Mouse (Mus musculus) liver, embryonic 15.5 days (tissue): ENCODE data around the gene Nptxr. TPM values are rescaled to one million over a fixed set of nuclear protein-coding genes. Genes with fewer than 3 reads are reported as not detected.

Experiments used
- ATAC-seq: fragments of 200-750 bp; cut with Nextera tagmentation; 2 replicates; pipeline ENCODE4 v1.8.0; 2017; ENCODE audit warnings: moderate number of reproducible peaks, mild to moderate bottlenecking, moderate library complexity; ENCODE audit not compliant: insufficient read depth
- H3K27ac ChIP-seq: fragments of 300-500 bp; sonication (generic); replicated peaks from 2 replicates; pipeline ENCODE4 v1.5.1; 2015; ENCODE audit warnings: mild to moderate bottlenecking, inconsistent platforms
- H3K27me3 ChIP-seq: fragments of 300-500 bp; sonication (generic); 2 replicates; pipeline ENCODE4 v1.6.1; 2015; ENCODE audit warnings: mild to moderate bottlenecking, inconsistent platforms
- H3K36me3 ChIP-seq: fragments of 300-500 bp; sonication (generic); replicated peaks from 2 replicates; pipeline ENCODE4 v1.6.1; 2015; ENCODE audit warnings: moderate library complexity, mild to moderate bottlenecking, inconsistent platforms
- H3K4me1 ChIP-seq: fragments of 300-500 bp; sonication (generic); replicated peaks from 2 replicates; pipeline ENCODE4 v1.6.1; 2015; ENCODE audit warnings: inconsistent platforms
- H3K4me2 ChIP-seq: fragments of 300-500 bp; sonication (generic); 2 replicates; pipeline ENCODE4 v1.6.1; 2015; ENCODE audit warnings: moderate library complexity, mild to moderate bottlenecking, inconsistent platforms
- H3K4me3 ChIP-seq: fragments of 300-500 bp; sonication (generic); replicated peaks from 2 replicates; pipeline ENCODE4 v1.5.1; 2015; ENCODE audit warnings: mild to moderate bottlenecking, inconsistent platforms
- H3K9ac ChIP-seq: fragments of 300-500 bp; sonication (generic); 2 replicates; pipeline ENCODE4 v1.6.1; 2015; ENCODE audit warnings: moderate library complexity, mild to moderate bottlenecking, inconsistent platforms
- H3K9me3 ChIP-seq: fragments of 300-500 bp; sonication (generic); replicated peaks from 2 replicates; pipeline ENCODE4 v1.6.1; 2016; ENCODE audit warnings: inconsistent platforms
- WGBS: fragments of 180-500 bp; shearing (Covaris S2); methylation state at CpG from one replicate; pipeline ENCODE4 v1.1.7; 2015; ENCODE audit warnings: mixed read lengths; ENCODE audit not compliant: insufficient replicate concordance; 5-methylcytosine and 5-hydroxymethylcytosine counted together
- polyA plus RNA-seq: library from polyadenylated mRNA; unstranded; fragments of >200 nt; fragmentation: Nextera tagmentation; extraction: Ambion mirVana; gene quantifications from 2 replicates; pipeline ENCODE4 v1.2.1, GENCODE M21; 2015

The Nptxr gene
- polyA plus RNA-seq, 1 experiment from 2014 or later: 0.08 TPM

- ATAC-seq: no peak
- H3K9ac ChIP-seq: no peak overlapping the region
- no peaks in the 10 kb centered on the region for H3K27me3 ChIP-seq
- H3K9me3 ChIP-seq: no peaks in the 10 kb centered on the region
- no peaks in the 10 kb centered on the region for H3K36me3 ChIP-seq
- H3K27ac ChIP-seq: no peak overlapping the region
- H3K4me3 ChIP-seq: no peak overlapping the region
- no peaks in the 10 kb centered on the region; the same call in 1 of the 2 replicates for H3K4me1 ChIP-seq
- WGBS: 69% methylated on average over 11 of the region's 11 CpGs
- no peak overlapping the region for H3K4me2 ChIP-seq
Observed at GRCm38 (mm10) chr15:79764539-79765267, 39.9 kb downstream of the Nptxr start.

GRCm38 (mm10) chr15:79763601-79764246 is 40.8 kb downstream of the Nptxr start:
- Histone ChIP-seq H3K36me3 (no peaks in the 10 kb centered on the region), H3K4me2 (no peak overlapping the region), H3K27me3 (no peaks in the 10 kb centered on the region), H3K4me1 (no peaks in the 10 kb centered on the region; the same call in 1 of the 2 replicates), H3K4me3 (no peak overlapping the region), H3K27ac (no peak overlapping the region), H3K9me3 (no peaks in the 10 kb centered on the region), H3K9ac (no peak overlapping the region)
- ATAC-seq: no peak
- 75% methylated on average over 7 of the region's 7 CpGs for WGBS

GRCm38 (mm10) chr15:79763001-79763400 is 41.6 kb downstream of the Nptxr start:
- H3K36me3 ChIP-seq: no peaks in the 10 kb centered on the region
- H3K4me1 ChIP-seq: no peaks in the 10 kb centered on the region
- no peak for ATAC-seq
- no peak overlapping the region for H3K4me2 ChIP-seq
- H3K9ac ChIP-seq: no peak overlapping the region
- no peak overlapping the region for H3K4me3 ChIP-seq
- H3K9me3 ChIP-seq: no peaks in the 10 kb centered on the region
- H3K27ac ChIP-seq: no peak overlapping the region
- H3K27me3 ChIP-seq: no peaks in the 10 kb centered on the region
- WGBS: 69% methylated on average over 9 of the region's 9 CpGs

- no peaks in the 10 kb centered on the region for H3K9me3 ChIP-seq
- ATAC-seq: no peak
- no peak overlapping the region for H3K9ac ChIP-seq
- H3K27ac ChIP-seq: no peak overlapping the region
- H3K27me3 ChIP-seq: no peaks in the 10 kb centered on the region
- peaks cover 6% of the 10 kb centered on the region; the same call in 1 of the 2 replicates for H3K4me1 ChIP-seq
- no peak overlapping the region for H3K4me2 ChIP-seq
- WGBS: 68% methylated on average over 6 of the region's 6 CpGs
- H3K36me3 ChIP-seq: no peaks in the 10 kb centered on the region
- no peak overlapping the region for H3K4me3 ChIP-seq
Observed at GRCm38 (mm10) chr15:79760956-79761355, 43.6 kb downstream of the Nptxr start.

- no peaks in the 10 kb centered on the region for H3K36me3 ChIP-seq
- no peak for ATAC-seq
- no peak overlapping the region for H3K4me3 ChIP-seq
- no peaks in the 10 kb centered on the region for H3K9me3 ChIP-seq
- H3K4me2 ChIP-seq: no peak overlapping the region
- peak overlapping the region; percentile 61 for H3K27ac ChIP-seq
- H3K4me1 ChIP-seq: peaks cover 16% of the 10 kb centered on the region
- WGBS: 62% methylated on average over 3 of the region's 3 CpGs
- no peak overlapping the region for H3K9ac ChIP-seq
- no peaks in the 10 kb centered on the region for H3K27me3 ChIP-seq
Observed at GRCm38 (mm10) chr15:79757118-79757517, 47.4 kb downstream of the Nptxr start.

GRCm38 (mm10) chr15:79755977-79756625 is 48.5 kb downstream of the Nptxr start:
- Histone ChIP-seq H3K9ac (no peak overlapping the region), H3K27me3 (no peaks in the 10 kb centered on the region), H3K4me2 (no peak overlapping the region), H3K4me3 (no peak overlapping the region), H3K4me1 (peaks cover 16% of the 10 kb centered on the region), H3K9me3 (no peaks in the 10 kb centered on the region), H3K36me3 (no peaks in the 10 kb centered on the region), H3K27ac (no peak overlapping the region)
- no peak for ATAC-seq
- WGBS: 52% methylated on average over 8 of the region's 8 CpGs

- H3K4me2 ChIP-seq: no peak overlapping the region
- no peaks in the 10 kb centered on the region for H3K9me3 ChIP-seq
- peaks cover 16% of the 10 kb centered on the region for H3K4me1 ChIP-seq
- no peaks in the 10 kb centered on the region for H3K27me3 ChIP-seq
- H3K4me3 ChIP-seq: no peak overlapping the region
- H3K27ac ChIP-seq: no peak overlapping the region
- H3K9ac ChIP-seq: no peak overlapping the region
- no peaks in the 10 kb centered on the region for H3K36me3 ChIP-seq
- WGBS: 60% methylated on average over 4 of the region's 4 CpGs
- ATAC-seq: no peak
Observed at GRCm38 (mm10) chr15:79755176-79755575, 49.4 kb downstream of the Nptxr start.

GRCm38 (mm10) chr15:79753873-79754272 is 50.7 kb downstream of the Nptxr start:
- WGBS: 53% methylated on average over 4 of the region's 4 CpGs
- no peaks in the 10 kb centered on the region for H3K36me3 ChIP-seq

GRCm38 (mm10) chr15:79753420-79753752 is 51.2 kb downstream of the Nptxr start:
- no peaks in the 10 kb centered on the region for H3K9me3 ChIP-seq
- H3K4me3 ChIP-seq: no peak overlapping the region
- H3K27ac ChIP-seq: no peak overlapping the region
- H3K36me3 ChIP-seq: no peaks in the 10 kb centered on the region
- no peak overlapping the region for H3K4me2 ChIP-seq
- no peak for ATAC-seq
- no peak overlapping the region for H3K9ac ChIP-seq
- H3K27me3 ChIP-seq: no peaks in the 10 kb centered on the region
- H3K4me1 ChIP-seq: peaks cover 16% of the 10 kb centered on the region
- 81% methylated on average over 3 of the region's 3 CpGs for WGBS

More at GRCm38 (mm10) chr15:79753873-79754272, 50.7 kb downstream of the Nptxr start:
- H3K27me3 ChIP-seq: no peaks in the 10 kb centered on the region
- no peak for ATAC-seq
- H3K27ac ChIP-seq: no peak overlapping the region
- no peak overlapping the region for H3K9ac ChIP-seq
- H3K4me3 ChIP-seq: no peak overlapping the region
- no peaks in the 10 kb centered on the region for H3K9me3 ChIP-seq
- H3K4me2 ChIP-seq: no peak overlapping the region
- H3K4me1 ChIP-seq: peaks cover 16% of the 10 kb centered on the region

GRCm38 (mm10) chr15:79752742-79753419 is 51.7 kb downstream of the Nptxr start:
- WGBS: 14% methylated on average over 11 of the region's 11 CpGs
- H3K36me3 ChIP-seq: no peaks in the 10 kb centered on the region
- no peak overlapping the region for H3K27ac ChIP-seq
- H3K9me3 ChIP-seq: no peaks in the 10 kb centered on the region
- H3K9ac ChIP-seq: no peak overlapping the region
- no peak overlapping the region for H3K4me3 ChIP-seq
- ATAC-seq: peak; percentile 17; the same call in 1 of the 2 replicates
- H3K27me3 ChIP-seq: no peaks in the 10 kb centered on the region
- peaks cover 16% of the 10 kb centered on the region for H3K4me1 ChIP-seq
- H3K4me2 ChIP-seq: no peak overlapping the region

- H3K36me3 ChIP-seq: no peaks in the 10 kb centered on the region
- H3K4me2 ChIP-seq: no peak overlapping the region
- peak overlapping the region; percentile 33; the same call in 1 of the 2 replicates for H3K27ac ChIP-seq
- H3K4me1 ChIP-seq: peaks cover 11% of the 10 kb centered on the region
- WGBS: 64% methylated on average over 17 of the region's 17 CpGs
- no peaks in the 10 kb centered on the region for H3K9me3 ChIP-seq
- no peaks in the 10 kb centered on the region for H3K27me3 ChIP-seq
- H3K9ac ChIP-seq: no peak overlapping the region
- no peak overlapping the region for H3K4me3 ChIP-seq
- no peak for ATAC-seq
Observed at GRCm38 (mm10) chr15:79751772-79752171, 52.8 kb downstream of the Nptxr start.
